Mouse (Mus musculus) T-helper 17 cell (primary cell): ENCODE measurements around the gene Zim1.

Experiments
- in situ Hi-C, 2 experiments: fragments of 300-600 bp; cut with MboI, MseI; formaldehyde crosslinking; loops; 1 replicate in 1 of 2; 2 replicates in 1 of 2; pipeline ENCODE4 v1.15.1; 2025; ENCODE audit warnings: high pct_unique_total_duplicates in 2 of 2

Gene Zim1

GRCm38 (mm10) chr7:6651221-6651620, 45.0 kb downstream of the Zim1 start:
- in situ Hi-C loops, result no loop called here

- in situ Hi-C loops, result no loop called here
Observed at GRCm38 (mm10) chr7:6650526-6650925, 45.7 kb downstream of the Zim1 start.

- in situ Hi-C loops, result no loop called here
Observed at GRCm38 (mm10) chr7:6645821-6646220, 50.4 kb downstream of the Zim1 start.

- in situ Hi-C loops, result no loop called here
Observed at GRCm38 (mm10) chr7:6638076-6638475, 58.2 kb downstream of the Zim1 start.

GRCm38 (mm10) chr7:6636741-6637140, 59.5 kb downstream of the Zim1 start:
- in situ Hi-C loops, result no loop called here

- in situ Hi-C loops, result no loop called here
Observed at GRCm38 (mm10) chr7:6635831-6636230, 60.4 kb downstream of the Zim1 start.
